Mouse (Mus musculus): ENCODE measurements around the gene Adamts20.

Adamts20 gene

GRCm38 (mm10) chr15:94334586-94334985 is 130.6 kb downstream of the Adamts20 start:
- DNase-seq, result no peak

- no peak for DNase-seq
Measured at GRCm38 (mm10) chr15:94326626-94327025, 138.6 kb downstream of the Adamts20 start.

GRCm38 (mm10) chr15:94325509-94326181 is 139.6 kb downstream of the Adamts20 start:
- DNase-seq, result peak; percentile 1

GRCm38 (mm10) chr15:94316171-94316570 is 149.0 kb downstream of the Adamts20 start:
- DNase-seq, result no peak

- DNase-seq, result no peak
Measured at GRCm38 (mm10) chr15:94309689-94310088, 155.5 kb downstream of the Adamts20 start.

- no peak for DNase-seq
Measured at GRCm38 (mm10) chr15:94307888-94308287, 157.3 kb downstream of the Adamts20 start.

- no peak for DNase-seq
Measured at GRCm38 (mm10) chr15:94303151-94303550, 162.1 kb downstream of the Adamts20 start.

GRCm38 (mm10) chr15:94294084-94294483 is 171.1 kb downstream of the Adamts20 start:
- DNase-seq, result no peak

GRCm38 (mm10) chr15:94288015-94288414 is 177.2 kb downstream of the Adamts20 start:
- no peak for DNase-seq

GRCm38 (mm10) chr15:94287495-94287894 is 177.7 kb downstream of the Adamts20 start:
- no peak for DNase-seq

GRCm38 (mm10) chr15:94276418-94276817 is 188.8 kb downstream of the Adamts20 start:
- no peak for DNase-seq

GRCm38 (mm10) chr15:94265630-94266029 is 199.6 kb downstream of the Adamts20 start:
- DNase-seq, result peak; percentile 59

- DNase-seq, result no peak
Measured at GRCm38 (mm10) chr15:94264497-94264879, 200.7 kb downstream of the Adamts20 start.

GRCm38 (mm10) chr15:94263866-94264496 is 201.2 kb downstream of the Adamts20 start:
- peak; percentile 11 for DNase-seq

- DNase-seq, result no peak
Measured at GRCm38 (mm10) chr15:94263241-94263640, 202.0 kb downstream of the Adamts20 start.

- DNase-seq, result no peak
Measured at GRCm38 (mm10) chr15:94259497-94259896, 205.7 kb downstream of the Adamts20 start.

- peak; percentile 53 for DNase-seq
Measured at GRCm38 (mm10) chr15:94255538-94255937, 209.7 kb downstream of the Adamts20 start.

- DNase-seq, result no peak
Measured at GRCm38 (mm10) chr15:94254861-94255516, 210.2 kb downstream of the Adamts20 start.

- peak; percentile 73 for DNase-seq
Measured at GRCm38 (mm10) chr15:94254091-94254860, 210.9 kb downstream of the Adamts20 start.

GRCm38 (mm10) chr15:94252962-94253712 is 212.1 kb downstream of the Adamts20 start:
- DNase-seq, result no peak

GRCm38 (mm10) chr15:94249766-94250165 is 215.5 kb downstream of the Adamts20 start:
- no peak for DNase-seq

- no peak for DNase-seq
Measured at GRCm38 (mm10) chr15:94248386-94248785, 216.8 kb downstream of the Adamts20 start.

- DNase-seq, result no peak
Measured at GRCm38 (mm10) chr15:94246669-94247068, 218.5 kb downstream of the Adamts20 start.

Measured in cerebellum, adult 8-10 months (tissue).